Mouse (Mus musculus) stomach, embryonic 16.5 days (tissue): ENCODE measurements around the gene Cuedc2. TPM values are rescaled to one million over a fixed set of nuclear protein-coding genes. Genes with fewer than 3 reads are reported as not detected.

Experiments
- ATAC-seq: fragments of 200-750 bp; cut with Nextera tagmentation; 2 replicates; pipeline ENCODE4 v1.8.0; 2017; ENCODE audit warnings: moderate number of reproducible peaks, moderate TSS enrichment; ENCODE audit not compliant: insufficient read depth, low FRiP score
- H3K27ac ChIP-seq: fragments of 300-500 bp; sonication (generic); 2 replicates; pipeline ENCODE4 v1.5.1; 2014; ENCODE audit warnings: low read length
- H3K27me3 ChIP-seq: fragments of 300-500 bp; sonication (generic); 2 replicates; pipeline ENCODE4 v1.6.1; 2014; ENCODE audit warnings: low read length, control low read depth, mixed read lengths; ENCODE audit not compliant: control insufficient read depth, insufficient read depth
- H3K36me3 ChIP-seq: fragments of 300-500 bp; sonication (generic); 2 replicates; pipeline ENCODE4 v1.6.1; 2014; ENCODE audit warnings: low read length; ENCODE audit not compliant: control insufficient read depth, insufficient read depth
- H3K4me1 ChIP-seq: fragments of 300-500 bp; sonication (generic); 2 replicates; pipeline ENCODE4 v1.6.1; 2014; ENCODE audit warnings: low read length, control low read depth, mixed read lengths; ENCODE audit not compliant: control insufficient read depth, insufficient read depth
- H3K4me2 ChIP-seq: fragments of 300-500 bp; sonication (generic); 2 replicates; pipeline ENCODE4 v1.6.1; 2014; ENCODE audit warnings: low read depth, low read length, mixed read lengths
- H3K4me3 ChIP-seq: fragments of 300-500 bp; sonication (generic); replicated peaks from 2 replicates; pipeline ENCODE4 v1.5.1; 2014; ENCODE audit warnings: mild to moderate bottlenecking, low read length
- H3K9ac ChIP-seq: fragments of 300-500 bp; sonication (generic); 2 replicates; pipeline ENCODE4 v1.6.1; 2014; ENCODE audit warnings: low read length
- H3K9me3 ChIP-seq: fragments of 300-500 bp; sonication (generic); replicated peaks from 2 replicates; pipeline ENCODE4 v1.6.1; 2016; ENCODE audit warnings: low read length, control low read depth; ENCODE audit not compliant: control insufficient read depth
- WGBS: fragments of 180-500 bp; shearing (Covaris S2); extraction: QIAGEN DNeasy Blood & Tissue Kit; methylation state at CpG from one replicate; pipeline ENCODE4 v1.1.7; 2014; 5-methylcytosine and 5-hydroxymethylcytosine counted together
- polyA plus RNA-seq: library from polyadenylated mRNA; unstranded; fragments of >200 nt; fragmentation: Nextera tagmentation; extraction: Ambion mirVana; gene quantifications from 2 replicates; pipeline ENCODE4 v1.2.1, GENCODE M21; 2015

Gene Cuedc2
- polyA plus RNA-seq, 1 experiment from 2014 or later, result 131 TPM

- peaks cover 18% of the 10 kb centered on the region for H3K4me1 ChIP-seq
- peak overlapping the region; percentile 91 for H3K27ac ChIP-seq
- H3K4me3 ChIP-seq, result peak overlapping the region; percentile 81
- no peaks in the 10 kb centered on the region for H3K27me3 ChIP-seq
- peak overlapping the region; percentile 82 for H3K9ac ChIP-seq
- peak overlapping the region; percentile 95 for H3K4me2 ChIP-seq
- ATAC-seq, result peak; percentile 79
- H3K9me3 ChIP-seq, result no peaks in the 10 kb centered on the region
- WGBS, result under 1% methylated on average over 42 of the region's 43 CpGs
- H3K36me3 ChIP-seq, result 0 out of 2 replicates have a peak, but pooled peaks cover under 1% of the 10 kb centered on the region
Measured at GRCm38 (mm10) chr19:46305432-46306267, 32.9 kb downstream of the Cuedc2 start.

- Histone ChIP-seq H3K27ac (peak overlapping the region; percentile 91), H3K9me3 (no peaks in the 10 kb centered on the region), H3K27me3 (no peaks in the 10 kb centered on the region), H3K4me3 (peak overlapping the region; percentile 81), H3K36me3 (no peaks in the 10 kb centered on the region), H3K9ac (peak overlapping the region; percentile 82), H3K4me1 (peaks cover 18% of the 10 kb centered on the region), H3K4me2 (peak overlapping the region; percentile 95)
- under 1% methylated on average over 34 of the region's 34 CpGs for WGBS
- ATAC-seq, result peak; percentile 15
Measured at GRCm38 (mm10) chr19:46304908-46305333, 33.6 kb downstream of the Cuedc2 start.

GRCm38 (mm10) chr19:46304216-46304841 is 34.2 kb downstream of the Cuedc2 start, which contains the start of gene Nfkb2:
TSS of gene Nfkb2 (plus strand) at chr19:46304320.
- Histone ChIP-seq H3K27me3 (no peaks in the 10 kb centered on the region), H3K4me2 (peak within 1 kb of the TSS; percentile 95), H3K36me3 (no peaks in the 10 kb centered on the region), H3K9ac (peak within 1 kb of the TSS; percentile 82), H3K27ac (peak within 1 kb of the TSS; percentile 91), H3K4me1 (peaks cover 18% of the 10 kb centered on the region), H3K4me3 (peak within 1 kb of the TSS; percentile 81), H3K9me3 (no peaks in the 10 kb centered on the region)
- WGBS, result under 1% methylated on average over 39 of the region's 39 CpGs
- ATAC-seq, result peak; percentile 93

- 49% methylated on average over 18 of the region's 18 CpGs for WGBS
- H3K27ac ChIP-seq, result peak overlapping the region; percentile 91
- H3K9me3 ChIP-seq, result no peaks in the 10 kb centered on the region
- peaks cover 14% of the 10 kb centered on the region for H3K4me1 ChIP-seq
- ATAC-seq, result no peak
- H3K4me3 ChIP-seq, result peak overlapping the region; percentile 81
- H3K9ac ChIP-seq, result peak overlapping the region; percentile 82
- H3K27me3 ChIP-seq, result no peaks in the 10 kb centered on the region
- peak overlapping the region; percentile 95 for H3K4me2 ChIP-seq
- no peaks in the 10 kb centered on the region for H3K36me3 ChIP-seq
Measured at GRCm38 (mm10) chr19:46303251-46304215, 35.0 kb downstream of the Cuedc2 start.

GRCm38 (mm10) chr19:46302551-46302950 is 36.0 kb downstream of the Cuedc2 start:
- Histone ChIP-seq H3K9me3 (no peaks in the 10 kb centered on the region), H3K4me1 (peaks cover 11% of the 10 kb centered on the region)

GRCm38 (mm10) chr19:46300294-46301045 is 38.0 kb downstream of the Cuedc2 start:
- Histone ChIP-seq H3K4me1 (peaks cover 4% of the 10 kb centered on the region), H3K4me2 (no peak overlapping the region), H3K36me3 (no peaks in the 10 kb centered on the region), H3K9me3 (no peaks in the 10 kb centered on the region), H3K27me3 (no peaks in the 10 kb centered on the region), H3K27ac (no peak overlapping the region), H3K9ac (no peak overlapping the region), H3K4me3 (no peak overlapping the region)
- 42% methylated on average over 8 of the region's 8 CpGs for WGBS
- ATAC-seq, result no peak

More at GRCm38 (mm10) chr19:46302551-46302950, 36.0 kb downstream of the Cuedc2 start:
- Histone ChIP-seq H3K4me2 (no peak overlapping the region), H3K36me3 (no peaks in the 10 kb centered on the region), H3K27me3 (no peaks in the 10 kb centered on the region), H3K9ac (no peak overlapping the region), H3K27ac (no peak overlapping the region), H3K4me3 (no peak overlapping the region)
- WGBS, result 84% methylated on average over 4 of the region's 4 CpGs
- no peak for ATAC-seq

GRCm38 (mm10) chr19:46296938-46297337 is 41.6 kb downstream of the Cuedc2 start:
- ATAC-seq, result peak; percentile 64; the same call in 1 of the 2 replicates
- H3K4me2 ChIP-seq, result no peak overlapping the region
- 53% methylated on average over 4 of the region's 4 CpGs for WGBS

GRCm38 (mm10) chr19:46290535-46291105 is 47.9 kb downstream of the Cuedc2 start:
- Histone ChIP-seq H3K36me3 (0 out of 2 replicates have a peak, but pooled peaks cover 3% of the 10 kb centered on the region), H3K4me3 (no peak overlapping the region), H3K27ac (no peak overlapping the region), H3K9me3 (no peaks in the 10 kb centered on the region), H3K4me2 (no peak overlapping the region), H3K27me3 (no peaks in the 10 kb centered on the region), H3K9ac (no peak overlapping the region), H3K4me1 (no peaks in the 10 kb centered on the region)
- ATAC-seq, result no peak
- WGBS, result 54% methylated on average over 12 of the region's 12 CpGs

More at GRCm38 (mm10) chr19:46296938-46297337, 41.6 kb downstream of the Cuedc2 start:
- H3K4me1 ChIP-seq, result no peaks in the 10 kb centered on the region; the same call in 1 of the 2 replicates
- no peaks in the 10 kb centered on the region for H3K9me3 ChIP-seq
- no peaks in the 10 kb centered on the region for H3K36me3 ChIP-seq
- H3K4me3 ChIP-seq, result no peak overlapping the region
- H3K27ac ChIP-seq, result peak overlapping the region; percentile 70; the same call in 1 of the 2 replicates
- no peaks in the 10 kb centered on the region for H3K27me3 ChIP-seq
- H3K9ac ChIP-seq, result no peak overlapping the region
